Mouse (Mus musculus): ENCODE results near the gene Sec31b. TPM values are rescaled to one million over a fixed set of nuclear protein-coding genes. Genes with fewer than 3 reads are reported as not detected.

The Sec31b gene
- polyA plus RNA-seq, 1 experiment from 2014 or later, result 0.36 TPM

DNA sequence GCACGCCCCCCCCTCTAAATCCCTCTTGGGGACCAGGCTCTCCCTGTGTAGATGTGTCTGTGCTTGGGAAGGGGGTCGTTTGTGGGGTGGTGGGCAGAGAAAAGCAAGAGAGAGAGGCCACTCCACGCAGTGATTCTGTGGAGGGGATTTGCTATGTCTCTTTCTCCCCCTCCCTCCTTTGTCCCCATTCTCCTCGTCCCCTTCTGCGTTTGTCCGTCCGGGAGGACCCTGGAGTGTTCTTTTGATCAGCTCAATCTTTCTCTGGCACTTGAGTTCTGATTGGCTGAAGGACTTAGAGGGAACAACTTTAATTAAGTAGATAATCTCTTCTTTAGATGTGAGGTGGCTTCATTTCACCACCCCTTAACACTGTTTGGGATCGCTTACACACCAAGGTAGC, 52.5 kb downstream of the Sec31b start, which contains the start of gene Wnt8b:
TSS of gene Wnt8b (plus strand) at position 345 of the 400 bp plus-strand sequence.
- Histone ChIP-seq H3K27ac (ENCODE audit: low read length) (no peak within 1 kb of the TSS), H3K9ac (replicated peaks; ENCODE audit: low read depth, low read length) (no peak within 1 kb of the TSS), H3K4me3 (ENCODE audit: low read depth, low read length) (no peak within 1 kb of the TSS), H3K4me1 (ENCODE audit: control insufficient read depth, insufficient read depth, low read length) (no peaks in the 10 kb centered on the region), H3K36me3 (ENCODE audit: control insufficient read depth, insufficient read depth, low read length) (no peaks in the 10 kb centered on the region), H3K27me3 (ENCODE audit: control insufficient read depth, insufficient read depth, low read length) (0 out of 2 replicates have a peak, but pooled peaks cover 2% of the 10 kb centered on the region), H3K4me2 (replicated peaks; ENCODE audit: low read depth, low read length) (no peak within 1 kb of the TSS), H3K9me3 (ENCODE audit: control insufficient read depth, low read depth, low read length) (no peaks in the 10 kb centered on the region)
- ATAC-seq (ENCODE audit: insufficient number of reproducible peaks, insufficient read depth, low FRiP score, low read depth), result no peak
- WGBS, result 48% methylated on average over 8 of the region's 8 CpGs

DNA sequence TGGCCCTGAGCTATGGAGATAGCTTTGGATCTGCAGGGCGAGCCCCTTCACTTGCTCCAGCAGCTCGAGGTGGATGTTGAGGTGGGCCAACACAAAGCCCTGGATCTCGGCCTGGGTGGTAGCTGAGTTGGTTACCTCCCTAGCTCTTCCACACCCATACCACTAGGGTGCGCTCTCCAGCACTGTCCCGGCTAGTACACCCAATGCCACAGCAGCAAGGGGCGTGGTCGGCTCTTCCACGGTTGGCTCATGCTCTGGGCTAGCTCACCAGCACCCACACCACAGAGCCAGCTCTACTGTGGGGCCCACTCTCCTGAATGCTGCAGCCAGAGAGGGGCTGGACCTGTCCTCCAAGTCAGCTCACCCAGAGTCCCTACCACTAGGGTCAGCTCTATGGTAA, 58.4 kb downstream of the Sec31b start:
- no peak for ATAC-seq (ENCODE audit: insufficient number of reproducible peaks, insufficient read depth, low FRiP score, low read depth)
- no peaks in the 10 kb centered on the region for H3K9me3 ChIP-seq (ENCODE audit: control insufficient read depth, low read depth, low read length)
- H3K36me3 ChIP-seq (ENCODE audit: control insufficient read depth, insufficient read depth, low read length), result no peaks in the 10 kb centered on the region
- WGBS, result 16% methylated on average over 8 of the region's 8 CpGs
- no peak overlapping the region for H3K9ac ChIP-seq (replicated peaks; ENCODE audit: low read depth, low read length)
- H3K27ac ChIP-seq (ENCODE audit: low read length), result no peak overlapping the region
- H3K4me2 ChIP-seq (replicated peaks; ENCODE audit: low read depth, low read length), result no peak overlapping the region
- H3K27me3 ChIP-seq (ENCODE audit: control insufficient read depth, insufficient read depth, low read length), result no peaks in the 10 kb centered on the region
- H3K4me3 ChIP-seq (ENCODE audit: low read depth, low read length), result no peak overlapping the region
- H3K4me1 ChIP-seq (ENCODE audit: control insufficient read depth, insufficient read depth, low read length), result no peaks in the 10 kb centered on the region

DNA sequence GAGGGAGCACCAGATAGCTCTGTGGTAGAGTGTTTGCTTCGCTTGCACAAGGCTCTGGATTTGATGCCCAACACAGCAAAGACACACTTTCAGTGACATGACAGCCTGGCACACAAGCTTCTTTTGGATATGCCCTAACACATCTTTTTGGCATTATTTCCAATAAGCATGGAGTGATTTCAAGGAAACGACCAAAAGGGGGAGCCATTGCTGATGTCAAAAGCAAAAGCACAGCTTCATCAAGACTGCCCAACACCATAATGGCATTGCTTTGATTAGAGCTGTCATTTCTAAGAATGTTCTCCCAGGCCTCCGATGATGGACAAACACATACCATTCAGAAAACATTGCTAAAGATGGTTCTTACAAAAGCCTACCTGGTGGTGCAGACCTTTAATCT, 69.1 kb downstream of the Sec31b start:
- Histone ChIP-seq H3K4me1 (ENCODE audit: control insufficient read depth, insufficient read depth, low read length) (no peaks in the 10 kb centered on the region), H3K9me3 (ENCODE audit: control insufficient read depth, low read depth, low read length) (no peaks in the 10 kb centered on the region), H3K9ac (replicated peaks; ENCODE audit: low read depth, low read length) (no peak overlapping the region), H3K4me2 (replicated peaks; ENCODE audit: low read depth, low read length) (no peak overlapping the region), H3K27ac (ENCODE audit: low read length) (no peak overlapping the region), H3K4me3 (ENCODE audit: low read depth, low read length) (no peak overlapping the region), H3K36me3 (ENCODE audit: control insufficient read depth, insufficient read depth, low read length) (no peaks in the 10 kb centered on the region), H3K27me3 (ENCODE audit: control insufficient read depth, insufficient read depth, low read length) (no peaks in the 10 kb centered on the region)
- no peak for ATAC-seq (ENCODE audit: insufficient number of reproducible peaks, insufficient read depth, low FRiP score, low read depth)
- 50% methylated on average over 3 of the region's 3 CpGs for WGBS

DNA sequence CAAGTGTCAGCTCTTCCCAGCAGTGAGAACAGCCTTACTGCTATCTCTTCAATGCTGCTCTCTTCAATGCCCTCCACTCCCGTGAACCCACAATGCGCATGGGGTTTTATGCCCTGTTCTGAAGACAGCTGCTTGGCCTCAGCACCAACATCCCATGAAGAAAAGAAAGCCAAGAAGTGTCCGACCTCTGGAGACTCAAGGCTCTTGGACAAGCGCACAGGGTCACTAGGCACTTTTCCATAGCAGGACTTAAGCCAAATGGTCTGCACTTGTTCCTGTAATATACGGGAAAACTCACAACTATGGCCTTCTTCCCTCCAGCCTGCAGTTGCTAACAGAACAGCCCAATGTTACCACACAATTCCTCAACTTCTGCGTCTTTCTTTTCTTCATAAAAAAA, 70.4 kb downstream of the Sec31b start:
- H3K27ac ChIP-seq (ENCODE audit: low read length), result no peak overlapping the region
- H3K4me2 ChIP-seq (replicated peaks; ENCODE audit: low read depth, low read length), result no peak overlapping the region
- H3K9me3 ChIP-seq (ENCODE audit: control insufficient read depth, low read depth, low read length), result no peaks in the 10 kb centered on the region
- no peak overlapping the region for H3K9ac ChIP-seq (replicated peaks; ENCODE audit: low read depth, low read length)
- WGBS, result 82% methylated on average over 6 of the region's 6 CpGs
- H3K36me3 ChIP-seq (ENCODE audit: control insufficient read depth, insufficient read depth, low read length), result no peaks in the 10 kb centered on the region
- no peaks in the 10 kb centered on the region for H3K4me1 ChIP-seq (ENCODE audit: control insufficient read depth, insufficient read depth, low read length)
- no peak for ATAC-seq (ENCODE audit: insufficient number of reproducible peaks, insufficient read depth, low FRiP score, low read depth)
- H3K4me3 ChIP-seq (ENCODE audit: low read depth, low read length), result no peak overlapping the region
- H3K27me3 ChIP-seq (ENCODE audit: control insufficient read depth, insufficient read depth, low read length), result no peaks in the 10 kb centered on the region

- H3K9ac ChIP-seq (replicated peaks; ENCODE audit: low read depth, low read length), result no peak overlapping the region
- H3K4me1 ChIP-seq (ENCODE audit: control insufficient read depth, insufficient read depth, low read length), result no peaks in the 10 kb centered on the region
- H3K4me2 ChIP-seq (replicated peaks; ENCODE audit: low read depth, low read length), result no peak overlapping the region
- H3K36me3 ChIP-seq (ENCODE audit: control insufficient read depth, insufficient read depth, low read length), result no peaks in the 10 kb centered on the region
- H3K9me3 ChIP-seq (ENCODE audit: control insufficient read depth, low read depth, low read length), result no peaks in the 10 kb centered on the region
- ATAC-seq (ENCODE audit: insufficient number of reproducible peaks, insufficient read depth, low FRiP score, low read depth), result no peak
- WGBS, result 4% methylated on average over 10 of the region's 10 CpGs
- no peak overlapping the region for H3K27ac ChIP-seq (ENCODE audit: low read length)
- no peak overlapping the region for H3K4me3 ChIP-seq (ENCODE audit: low read depth, low read length)
- H3K27me3 ChIP-seq (ENCODE audit: control insufficient read depth, insufficient read depth, low read length), result no peaks in the 10 kb centered on the region
Observed at GRCm38 (mm10) chr19:44474158-44474557, 71.5 kb downstream of the Sec31b start.

Other genes with a start within 250 kb of the Sec31b start
- gene Scd4, start 212.8 kb downstream of the Sec31b start, polyA plus RNA-seq (2014; fragmentation: Nextera tagmentation; extraction: Ambion mirVana), result 0.10 and 0.25 TPM in 2 replicates
- gene Scd1, start 138.0 kb downstream of the Sec31b start, polyA plus RNA-seq (2014; fragmentation: Nextera tagmentation; extraction: Ambion mirVana), result 3.7 and 4.3 TPM in 2 replicates
- gene Wnt8b, start 52.4 kb downstream of the Sec31b start, polyA plus RNA-seq (2014; fragmentation: Nextera tagmentation; extraction: Ambion mirVana), result 0.21 and 0.46 TPM in 2 replicates
- gene Gm20538, start 7.0 kb upstream of the Sec31b start, polyA plus RNA-seq (2014; fragmentation: Nextera tagmentation; extraction: Ambion mirVana), result not detected in 2 replicates
- gene Ndufb8, start 9.6 kb upstream of the Sec31b start, polyA plus RNA-seq (2014; fragmentation: Nextera tagmentation; extraction: Ambion mirVana), result 503 and 572 TPM in 2 replicates
- gene Hif1an, start 17.0 kb upstream of the Sec31b start, polyA plus RNA-seq (2014; fragmentation: Nextera tagmentation; extraction: Ambion mirVana), result 29.0 and 31.3 TPM in 2 replicates
- gene Pax2, start 210.2 kb upstream of the Sec31b start, polyA plus RNA-seq (2014; fragmentation: Nextera tagmentation; extraction: Ambion mirVana), result not detected in 2 replicates